Mouse (Mus musculus): ENCODE data around the gene Il5ra. TPM values are rescaled to one million over a fixed set of nuclear protein-coding genes. Genes with fewer than 3 reads are reported as not detected.

Il5ra gene
- total RNA-seq (2023), result 1.5 TPM

GRCm38 (mm10) chr6:106748887-106749388 lies at the start of gene Il5ra:
TSS of gene Il5ra (minus strand) at chr6:106749037.

GRCm38 (mm10) chr6:106768640-106769289 lies 19.9 kb upstream of the Il5ra start, which contains the start of gene Trnt1:
TSS of gene Trnt1 (plus strand) at chr6:106769120.

Other genes starting within 250 kb of the Il5ra start
- 95.2 TPM for gene Trnt1, start 20.1 kb upstream of the Il5ra start, total RNA-seq (2023)
- 131 TPM for gene Crbn, start 51.0 kb upstream of the Il5ra start, total RNA-seq (2023)

Measured in CD4-positive naive resting alpha-beta T cell, adult 76 days (primary cell).